Mouse (Mus musculus): ENCODE data around the gene Wipi1. TPM values are rescaled to one million over a fixed set of nuclear protein-coding genes. Genes with fewer than 3 reads are reported as not detected.

Wipi1 gene
- polyA plus RNA-seq, 1 experiment = 7.0 TPM

DNA sequence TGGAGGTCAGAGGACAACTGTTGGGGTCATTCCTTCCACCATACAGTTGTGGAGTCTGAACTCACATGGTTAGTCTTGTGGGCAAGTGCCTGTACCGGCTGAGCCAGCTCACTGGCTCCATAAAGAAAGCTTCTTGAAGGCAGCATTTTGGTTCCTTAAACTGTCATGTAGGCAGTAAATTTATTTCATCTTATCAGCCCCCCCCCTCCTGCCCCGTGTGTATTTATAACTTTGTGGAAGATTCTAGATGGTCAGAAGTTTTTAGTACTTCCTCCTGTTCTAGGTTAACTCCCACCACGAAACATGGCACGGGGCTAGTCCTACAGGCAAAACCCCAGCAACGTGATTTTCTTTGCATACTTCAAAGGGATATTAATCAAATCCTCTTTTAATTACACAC lies 86.9 kb downstream of the Wipi1 start:
- no peak for DNase-seq
- H3K27ac ChIP-seq (ENCODE audit: control insufficient read depth, insufficient read depth, low read length) = no peak overlapping the region
- no peak for TF ChIP-seq POLR2A (IDR thresholded peaks at IDR 0.05; ENCODE audit: control insufficient read depth, extremely low read depth, insufficient read depth, low read length, poor library complexity)
- WGBS = 34% methylated on average over 5 of the region's 5 CpGs
- H3K27me3 ChIP-seq (ENCODE audit: control insufficient read depth, insufficient read depth, low read length) = no peaks in the 10 kb centered on the region
- no peaks in the 10 kb centered on the region for H3K36me3 ChIP-seq (ENCODE audit: control insufficient read depth, insufficient read depth, low read length)
- H3K4me1 ChIP-seq (replicated peaks; ENCODE audit: control insufficient read depth, insufficient read depth, low read length) = no peaks in the 10 kb centered on the region
- H3K4me3 ChIP-seq (ENCODE audit: control insufficient read depth, insufficient read depth, low read length) = no peak overlapping the region

Other genes starting within 250 kb of the Wipi1 start
- gene Gna13, start 249.1 kb downstream of the Wipi1 start, polyA plus RNA-seq (2012; rRNA removed) = 49.6 and 56.1 TPM in 2 replicates
- gene 9930022D16Rik, start 198.1 kb downstream of the Wipi1 start, polyA plus RNA-seq (2012; rRNA removed) = not detected in 2 replicates
- 55.9 and 75.3 TPM in 2 replicates for gene Amz2, start 186.0 kb downstream of the Wipi1 start, polyA plus RNA-seq (2012; rRNA removed)
- 3.9 and 4.0 TPM in 2 replicates for gene Arsg, start 138.6 kb downstream of the Wipi1 start, polyA plus RNA-seq (2012; rRNA removed)
- gene Slc16a6, start 138.4 kb downstream of the Wipi1 start, polyA plus RNA-seq (2012; rRNA removed) = 9.0 and 11.2 TPM in 2 replicates
- 145 and 150 TPM in 2 replicates for gene Prkar1a, start 37.4 kb upstream of the Wipi1 start, polyA plus RNA-seq (2012; rRNA removed)
- 2.8 and 3.2 TPM in 2 replicates for gene Fam20a, start 110.3 kb upstream of the Wipi1 start, polyA plus RNA-seq (2012; rRNA removed)
- gene 1700012B07Rik, start 216.1 kb upstream of the Wipi1 start, polyA plus RNA-seq (2012; rRNA removed) = 0.11 TPM in 1 of 2 replicates, not detected in the other